9 mouse cellular contexts compared by ENCODE assay signal in the genomic region with DNA sequence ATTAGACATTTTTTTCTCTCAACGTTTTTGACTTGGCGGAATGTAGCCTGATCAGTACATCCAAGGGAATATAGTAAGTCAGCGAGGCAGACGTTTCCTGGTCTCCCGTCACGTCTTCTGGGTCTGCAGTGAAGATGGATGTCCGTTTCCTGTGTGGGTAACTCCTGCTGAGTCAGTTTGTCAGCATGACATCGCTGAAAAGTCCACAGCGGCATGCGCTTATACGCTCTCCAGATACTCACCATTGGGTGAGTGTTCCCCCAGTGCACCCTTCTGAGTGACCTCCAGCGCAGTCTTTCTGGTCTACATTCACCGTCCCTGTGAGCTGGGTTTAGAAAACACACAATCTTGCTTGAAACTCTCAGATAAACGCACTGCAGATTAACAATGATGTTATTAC. TPM values are rescaled to one million over a fixed set of nuclear protein-coding genes. Genes with fewer than 3 reads are reported as not detected.
A peak's percentile ranks its signal among the peaks of the same experiment; 100 is the strongest.
DNase-seq lines count a peak whose midpoint lies in the region; ATAC-seq and TF ChIP-seq lines count a peak whose summit lies in the region.
"Had no signal": no experiment of that assay in that cellular context is flagged by ENCODE, and none has a peak within 500 bp of the region (broad histone marks: within the 10 kb centered on the region; RNA-seq: fewer than 3 reads in every experiment).

No protein-coding gene starts in this region.

- H3K4me1 ChIP-seq in heart, postnatal 0 days (ENCODE audit: control insufficient read depth, insufficient read depth) = peaks cover 29% of the 10 kb centered on the region; the same call in 1 of the 2 replicates
- H3K4me1 ChIP-seq in liver, postnatal 0 days (ENCODE audit: insufficient read depth) = peaks cover 17% of the 10 kb centered on the region

- no peak overlapping the region for H3K4me3 ChIP-seq in heart, postnatal 0 days (ENCODE audit: low read depth, low read length)
- H3K4me3 ChIP-seq in liver, postnatal 0 days (ENCODE audit: low read depth, low read length) = no peak overlapping the region
- H3K4me3 ChIP-seq: neural tube, embryonic 13.5 days had no signal

- H3K27me3 ChIP-seq in heart, postnatal 0 days (ENCODE audit: control insufficient read depth, insufficient read depth, low read length) = no peaks in the 10 kb centered on the region
- H3K27me3 ChIP-seq in liver, postnatal 0 days (ENCODE audit: insufficient read depth, low read length) = no peaks in the 10 kb centered on the region
- H3K27me3 ChIP-seq: neural tube, embryonic 13.5 days had no signal

- 44% methylated on average over 14 of the region's 14 CpGs for WGBS in heart, postnatal 0 days
- WGBS in liver, postnatal 0 days (ENCODE audit: insufficient replicate concordance) = 20% methylated on average over 14 of the region's 14 CpGs

- peak; percentile 52; the same call in 1 of the 2 replicates for ATAC-seq in heart, postnatal 0 days (ENCODE audit: insufficient read depth, low read depth)
- peak; percentile 33 for ATAC-seq in liver, postnatal 0 days
- ATAC-seq in frontal cortex, adult (ENCODE audit: low TSS enrichment) = no peak

- 0 out of 2 replicates have a peak overlapping the region, but pooled peaks have one; percentile 9 for H3K4me2 ChIP-seq in heart, postnatal 0 days (ENCODE audit: low read depth, low read length)
- H3K4me2 ChIP-seq in liver, postnatal 0 days (ENCODE audit: low read depth, low read length) = peak overlapping the region; percentile 61
- H3K4me2 ChIP-seq: neural tube, embryonic 13.5 days had no signal

- H3K9ac ChIP-seq in heart, postnatal 0 days (replicated peaks; ENCODE audit: low read depth, low read length) = no peak overlapping the region
- H3K9ac ChIP-seq in liver, postnatal 0 days (replicated peaks) = no peak overlapping the region
- H3K9ac ChIP-seq: neural tube, embryonic 13.5 days had no signal

- TF ChIP-seq CTCF in heart, postnatal 0 days (IDR thresholded peaks at IDR 0.05; ENCODE audit: low read depth) = no peak
- no peak for TF ChIP-seq CTCF in liver, postnatal 0 days (IDR thresholded peaks at IDR 0.05; ENCODE audit: low read depth)

- peak overlapping the region; percentile 90 for H3K27ac ChIP-seq in heart, postnatal 0 days (ENCODE audit: low read depth)
- H3K27ac ChIP-seq in liver, postnatal 0 days (ENCODE audit: low read depth) = peak overlapping the region; percentile 87
- H3K27ac ChIP-seq: neural tube, embryonic 13.5 days had no signal

- H3K36me3 ChIP-seq in heart, postnatal 0 days (replicated peaks; ENCODE audit: control insufficient read depth, insufficient read depth, low read length) = no peaks in the 10 kb centered on the region
- no peaks in the 10 kb centered on the region for H3K36me3 ChIP-seq in liver, postnatal 0 days (replicated peaks; ENCODE audit: insufficient read depth, low read length)
- H3K36me3 ChIP-seq: neural tube, embryonic 13.5 days had no signal

- peak; percentile 21 for DNase-seq in thymus, postnatal 0 days (ENCODE audit: low spot score)
- DNase-seq in thymus, postnatal 10 days (ENCODE audit: low spot score in 2 of 2) = no peak
- DNase-seq in heart, postnatal 0 days (ENCODE audit: low spot score) = peak; percentile 38
- peak; percentile 38 for DNase-seq in liver, postnatal 0 days
- DNase-seq in B cell, adult 2 months = no peak
- no peak for DNase-seq in thymus, postnatal 25 days
- DNase-seq in frontal cortex, postnatal 25 days (ENCODE audit: low spot score in 2 of 2) = no peak

- TF ChIP-seq EP300 in heart, postnatal 0 days (IDR thresholded peaks at IDR 0.05; ENCODE audit: low read depth) = no peak
- TF ChIP-seq EP300 in liver, postnatal 0 days (IDR thresholded peaks at IDR 0.05; ENCODE audit: low read depth) = no peak

- H3K9me3 ChIP-seq in heart, postnatal 0 days (replicated peaks; ENCODE audit: control insufficient read depth, low read length) = no peaks in the 10 kb centered on the region
- H3K9me3 ChIP-seq in liver, postnatal 0 days (ENCODE audit: low read length) = no peaks in the 10 kb centered on the region
- H3K9me3 ChIP-seq: neural tube, embryonic 13.5 days had no signal

RNA-seq across cellular contexts. Expression of a gene that starts 58.5 kb away (rescaled TPM):
- polyA plus RNA-seq in thymus, postnatal 0 days (2015; fragmentation: Nextera tagmentation; extraction: Ambion mirVana) = 61.2 and 74.9 TPM in 2 replicates
- 65.3 and 92.1 TPM in 2 replicates for total RNA-seq in heart, postnatal 0 days (2014; rRNA removed; ENCODE audit: low replicate concordance)
- polyA plus RNA-seq in heart, postnatal 0 days (2015; fragmentation: Nextera tagmentation; extraction: Ambion mirVana) = 54.6 and 59.6 TPM in 2 replicates
- 15.3 and 18.9 TPM in 2 replicates for polyA plus RNA-seq in liver, postnatal 0 days (2015; fragmentation: Nextera tagmentation; extraction: Ambion mirVana)

Comparison
In these comparisons a context has a peak if more than half of its experiments do, and no peak if none do; other contexts are left out.
1. DNase-seq: peak in thymus, postnatal 0 days (single experiment), heart, postnatal 0 days (single experiment) and liver, postnatal 0 days (single experiment); none in thymus, postnatal 10 days (0 of 2), B cell, adult 2 months (0 of 2), thymus, postnatal 25 days (single experiment) and frontal cortex, postnatal 25 days (0 of 2).